Mouse (Mus musculus): ENCODE data around the gene Tex9. TPM values are rescaled to one million over a fixed set of nuclear protein-coding genes. Genes with fewer than 3 reads are reported as not detected.

Gene Tex9
- 1 to 10 TPM; 5.8 to 7.5 TPM for total RNA-seq (2021)

DNA sequence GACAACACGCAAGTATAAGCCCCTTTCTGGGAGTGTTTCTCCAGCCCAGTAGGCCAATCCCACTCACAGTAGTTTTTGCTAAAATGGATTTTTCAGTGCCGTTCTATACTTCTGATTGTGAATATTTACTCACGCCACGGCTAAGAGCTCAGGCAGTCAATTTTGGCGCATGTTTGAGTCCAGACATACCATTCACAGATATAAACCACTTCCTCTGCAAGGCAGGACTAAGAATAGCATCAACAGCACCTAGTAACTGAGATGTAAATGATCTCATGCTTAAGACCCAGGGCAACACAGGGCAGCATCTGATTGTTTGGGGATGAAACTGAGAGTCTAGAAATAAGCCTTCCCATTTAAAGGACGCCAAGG, at the start of gene Tex9:
Gene Tex9 (minus strand): TSS at position 19 of the 372 bp plus-strand sequence.
- no peak for DNase-seq (ENCODE audit: extremely low spot score in 1 of 2, low spot score in 1 of 2)

DNA sequence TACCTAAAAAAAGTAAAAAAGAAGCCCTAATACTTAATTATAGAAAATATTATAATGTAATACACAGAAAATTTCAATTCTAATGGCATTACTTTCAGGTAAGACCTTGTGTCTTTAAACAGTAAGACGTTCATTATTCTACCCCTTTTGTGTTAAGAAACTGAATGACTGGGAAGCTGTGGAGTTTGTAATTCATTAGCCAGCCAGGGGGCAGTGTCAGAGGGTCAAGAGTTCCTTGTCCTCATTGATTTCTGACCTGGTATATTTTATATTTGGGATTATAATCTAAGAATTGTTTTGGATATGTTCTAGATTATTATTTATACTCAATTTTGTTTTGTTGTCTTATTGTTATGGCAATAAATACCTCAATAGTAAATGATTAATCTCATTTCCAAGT, 45.1 kb upstream of the Tex9 start:
- DNase-seq (ENCODE audit: extremely low spot score in 1 of 2, low spot score in 1 of 2) = no peak

DNA sequence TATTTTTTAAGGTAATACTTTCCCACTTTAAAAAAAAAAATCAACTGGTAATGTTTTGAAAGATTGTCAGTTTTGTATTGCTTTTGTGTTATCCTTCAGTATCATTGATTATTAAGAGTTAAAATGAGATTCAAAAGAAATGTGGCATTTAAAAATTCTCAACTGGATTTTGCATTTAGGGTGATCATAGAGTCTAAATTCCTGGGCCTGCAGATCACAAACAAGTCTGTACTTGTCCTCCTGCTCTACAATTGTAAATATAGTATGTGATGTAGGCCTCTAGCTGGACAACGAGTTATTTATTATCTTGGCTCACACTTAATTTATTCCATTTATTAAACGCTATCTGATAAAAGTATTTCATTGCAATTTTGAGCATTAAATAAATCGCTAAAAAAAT, 43.4 kb upstream of the Tex9 start:
- no peak for DNase-seq (ENCODE audit: extremely low spot score in 1 of 2, low spot score in 1 of 2)

DNA sequence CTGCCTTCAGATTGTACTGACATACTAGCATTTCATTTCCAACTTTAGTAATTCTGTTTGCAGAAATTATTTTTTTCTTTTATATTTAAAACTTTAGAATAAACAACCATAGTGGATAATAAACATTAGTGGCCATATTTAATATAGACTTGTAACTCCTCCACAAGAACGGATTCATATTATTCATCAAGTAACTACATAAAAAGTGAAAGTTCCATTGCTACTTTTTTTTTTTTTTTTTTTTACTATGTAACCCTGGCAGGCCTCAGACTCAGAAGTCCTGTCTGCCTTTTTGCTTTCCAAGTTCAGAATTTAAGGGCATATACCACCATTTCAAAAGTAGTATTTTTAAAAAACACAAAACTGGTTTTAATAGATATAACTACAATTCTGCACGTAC, 43.0 kb upstream of the Tex9 start:
- DNase-seq (ENCODE audit: extremely low spot score in 1 of 2, low spot score in 1 of 2) = no peak

DNA sequence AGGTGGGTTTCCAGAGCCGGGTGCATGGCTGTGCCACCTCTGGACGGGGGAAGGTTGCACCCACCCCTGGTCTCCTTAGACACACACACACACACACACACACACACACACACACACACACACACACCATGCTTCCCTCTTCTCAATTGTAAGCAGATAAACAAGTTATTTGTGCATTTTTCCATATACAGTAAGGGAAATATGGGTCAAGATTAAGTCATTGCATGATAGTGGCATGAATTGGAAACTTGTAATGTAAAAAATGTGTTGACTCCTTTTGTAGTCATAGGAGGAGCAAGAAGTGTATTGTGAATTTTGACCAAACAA, 41.0 kb upstream of the Tex9 start:
- no peak for DNase-seq (ENCODE audit: extremely low spot score in 1 of 2, low spot score in 1 of 2)

DNA sequence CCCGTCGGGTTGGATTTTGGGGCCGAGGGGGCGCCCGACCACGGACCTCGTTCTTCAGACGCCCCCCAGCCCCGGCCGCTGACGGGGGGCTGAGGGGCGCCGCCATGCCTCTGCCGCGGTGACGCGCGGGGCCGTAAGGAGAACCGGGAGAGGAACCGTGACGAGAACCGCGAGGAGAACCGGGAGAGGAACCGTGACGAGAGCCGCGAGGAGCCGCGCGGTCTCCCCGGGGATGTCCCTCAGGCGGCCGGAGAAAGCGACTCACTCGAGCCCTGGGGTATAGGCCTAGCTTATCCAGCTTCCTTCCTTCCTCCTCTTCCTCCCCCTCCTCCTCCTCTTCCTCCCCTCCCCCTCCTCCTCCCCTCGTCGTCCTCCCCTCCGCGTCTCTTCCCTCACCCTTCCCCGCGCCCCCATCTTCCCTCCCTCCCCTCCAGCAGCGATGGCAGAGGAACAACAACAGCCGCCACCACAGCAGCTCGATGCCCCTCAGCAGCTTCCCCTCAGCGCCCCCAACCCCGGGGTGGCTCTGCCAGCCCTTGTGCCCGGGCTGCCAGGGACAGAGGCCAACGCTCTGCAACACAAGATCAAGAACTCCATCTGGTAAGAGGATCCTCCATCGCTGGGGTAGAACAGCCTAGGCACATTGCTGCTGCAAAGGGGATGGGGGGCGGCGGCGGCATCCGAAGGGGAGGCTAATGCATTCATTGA, 40.5 kb upstream of the Tex9 start:
- DNase-seq (ENCODE audit: extremely low spot score in 1 of 2, low spot score in 1 of 2) = peak; percentile 45 to 54

DNA sequence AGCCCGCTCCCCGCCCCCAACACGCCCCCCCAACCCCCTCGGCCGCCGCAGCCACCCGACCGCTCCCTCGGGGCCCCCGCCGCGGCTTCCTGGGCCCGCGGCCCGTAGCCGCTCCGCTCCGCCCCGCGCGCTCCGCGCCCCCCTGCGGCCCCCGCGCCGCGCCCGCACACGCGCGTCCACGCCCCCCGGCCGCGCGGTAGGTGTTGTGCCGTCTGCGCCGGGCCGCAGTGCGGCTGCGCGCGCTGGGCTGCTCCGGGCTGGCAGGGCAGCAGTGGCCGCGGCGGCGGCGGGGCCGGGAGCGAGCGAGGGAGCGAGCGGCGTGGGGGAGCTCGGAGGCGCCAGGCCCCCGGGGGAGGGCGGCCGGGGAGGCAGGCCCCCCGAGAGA, 40.0 kb upstream of the Tex9 start, which contains the start of gene Rfx7:
Gene Rfx7 (plus strand): TSS at position 245 of the 385 bp plus-strand sequence.
- peak; percentile 65 to 74 for DNase-seq (ENCODE audit: extremely low spot score in 1 of 2, low spot score in 1 of 2)

DNA sequence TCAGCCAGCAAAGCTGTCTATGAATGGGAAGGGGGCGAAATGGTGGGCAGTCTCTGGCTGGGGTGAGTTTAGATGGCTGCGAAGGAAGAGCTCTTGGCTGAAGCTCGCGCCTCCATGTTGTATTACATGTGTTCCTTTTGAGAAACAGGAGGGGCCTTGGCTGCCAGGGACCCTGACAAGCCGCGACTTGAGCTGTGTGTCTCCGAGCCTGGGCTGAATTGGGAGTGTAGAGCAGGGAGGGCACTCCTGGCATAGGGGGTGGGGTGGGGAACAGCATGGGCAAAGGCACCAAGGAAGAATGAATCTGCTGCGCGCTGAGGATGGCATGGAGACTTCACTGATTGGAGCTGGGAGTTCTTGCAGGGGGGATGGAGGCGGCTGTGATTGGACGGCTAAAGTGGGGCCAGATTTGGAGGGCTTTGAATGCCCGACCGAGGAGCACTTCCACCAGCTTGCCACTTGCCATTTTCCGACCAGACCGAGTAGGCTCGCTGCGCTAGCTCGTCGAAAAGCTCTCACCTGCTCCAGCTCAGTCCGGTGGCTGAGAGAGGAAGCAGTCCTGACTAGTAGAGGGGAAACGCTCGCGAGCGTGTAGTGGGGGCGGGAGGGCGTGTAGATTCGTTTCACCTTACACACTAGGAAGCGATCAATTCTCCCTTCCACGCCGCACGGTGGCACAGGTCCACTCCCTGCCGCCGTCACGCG, 39.4 kb upstream of the Tex9 start:
- peak; percentile 53 to 70 for DNase-seq (ENCODE audit: extremely low spot score in 1 of 2, low spot score in 1 of 2)

DNA sequence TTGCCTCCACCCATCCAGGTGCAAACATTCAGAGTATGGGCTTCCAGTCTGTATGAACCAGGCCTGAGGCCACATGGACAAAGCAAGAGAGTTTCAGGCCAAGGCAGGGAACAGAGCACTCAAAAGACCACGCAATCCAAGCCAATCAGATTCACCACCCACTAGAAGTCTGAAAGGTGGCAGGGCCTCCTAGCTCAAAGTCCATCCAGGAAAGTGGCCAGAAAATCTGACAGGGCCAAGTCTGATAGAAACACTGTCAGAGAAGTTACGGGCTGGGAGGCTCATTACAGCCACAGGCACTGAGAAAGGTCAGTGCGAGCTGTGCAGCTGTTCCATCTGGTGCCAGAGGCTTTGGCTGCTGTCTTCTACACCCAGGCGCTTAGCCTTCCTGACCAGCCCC, 38.8 kb upstream of the Tex9 start:
- DNase-seq (ENCODE audit: extremely low spot score in 1 of 2, low spot score in 1 of 2) = no peak

DNA sequence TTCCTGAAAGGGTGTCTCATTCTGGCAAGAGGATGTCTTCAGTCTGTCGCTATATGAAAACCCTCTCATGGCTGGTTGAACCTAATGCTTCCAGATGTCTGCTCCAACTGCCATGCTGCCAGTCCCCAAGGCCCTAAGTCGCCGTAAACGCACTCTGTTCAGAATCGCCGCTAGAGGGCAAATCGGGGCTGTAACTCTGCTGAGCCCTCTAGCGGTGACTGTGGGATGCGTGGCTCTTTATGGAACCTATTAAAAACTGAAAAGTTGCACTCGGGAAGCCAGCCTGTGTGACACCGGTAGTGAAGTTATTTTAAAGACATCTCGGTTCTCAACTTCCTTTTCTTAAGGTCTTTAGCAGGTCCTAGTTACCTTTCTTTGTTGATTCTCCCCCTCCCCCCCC, 38.2 kb upstream of the Tex9 start:
- DNase-seq (ENCODE audit: extremely low spot score in 1 of 2, low spot score in 1 of 2) = peak; percentile 66 to 85

DNA sequence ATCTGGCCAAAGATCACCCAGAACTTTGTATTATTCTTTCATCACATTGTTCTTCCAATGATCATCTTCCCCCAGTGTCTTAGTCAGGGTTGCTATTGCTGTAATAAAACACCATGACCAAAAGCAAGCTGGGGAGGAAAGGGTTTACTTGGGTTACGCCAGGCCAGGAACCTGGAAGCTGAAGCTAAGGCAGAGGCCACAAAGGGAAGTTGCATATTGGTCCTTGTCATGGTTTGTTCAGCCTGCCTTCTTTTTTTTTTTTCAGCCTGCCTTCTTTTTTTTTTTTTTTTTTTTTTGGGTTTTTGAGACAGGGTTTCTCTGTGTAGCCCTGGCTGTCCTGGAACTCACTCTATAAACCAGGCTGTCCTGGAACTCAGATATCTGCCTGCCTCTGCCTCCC, 34.1 kb upstream of the Tex9 start:
- DNase-seq (ENCODE audit: extremely low spot score in 1 of 2, low spot score in 1 of 2) = no peak

DNA sequence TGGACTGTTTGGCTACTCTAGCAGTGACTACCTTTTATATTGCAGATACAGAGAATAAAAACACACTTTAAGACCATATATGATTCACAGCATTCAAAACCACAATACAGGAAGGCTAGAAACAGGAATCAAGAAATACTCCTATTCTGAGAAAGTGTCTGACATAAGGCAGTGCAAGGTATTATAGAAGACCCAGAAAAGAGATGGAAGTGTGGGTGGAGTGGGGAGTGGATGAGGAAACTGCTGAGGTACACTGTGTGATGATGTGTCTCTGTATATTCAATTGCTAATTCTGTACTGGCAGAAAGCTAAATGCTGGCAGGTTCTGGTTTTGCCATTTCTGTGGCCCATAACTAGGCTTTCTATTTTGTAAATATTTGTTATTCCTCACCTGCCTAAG, 28.8 kb upstream of the Tex9 start:
- DNase-seq (ENCODE audit: extremely low spot score in 1 of 2, low spot score in 1 of 2) = no peak

DNA sequence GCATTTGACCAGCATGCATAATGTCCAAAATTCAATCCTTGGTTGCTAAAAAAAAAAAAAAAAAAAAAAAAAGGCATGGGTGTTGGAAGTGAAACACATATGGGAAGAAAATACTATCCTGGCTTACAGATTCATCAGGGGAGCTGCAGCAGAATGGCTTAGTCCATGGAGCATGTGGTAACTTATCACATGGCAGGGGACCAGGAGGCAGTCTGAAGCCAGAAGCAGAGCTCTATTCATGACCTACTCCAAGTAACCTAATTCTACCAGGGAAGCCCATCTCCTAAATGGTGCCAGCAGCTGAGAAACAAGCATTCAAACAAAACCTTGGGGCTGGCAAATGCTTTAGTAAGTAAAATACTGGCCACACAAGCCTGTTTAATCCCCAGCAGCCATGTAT, 27.2 kb upstream of the Tex9 start:
- DNase-seq (ENCODE audit: extremely low spot score in 1 of 2, low spot score in 1 of 2) = no peak

DNA sequence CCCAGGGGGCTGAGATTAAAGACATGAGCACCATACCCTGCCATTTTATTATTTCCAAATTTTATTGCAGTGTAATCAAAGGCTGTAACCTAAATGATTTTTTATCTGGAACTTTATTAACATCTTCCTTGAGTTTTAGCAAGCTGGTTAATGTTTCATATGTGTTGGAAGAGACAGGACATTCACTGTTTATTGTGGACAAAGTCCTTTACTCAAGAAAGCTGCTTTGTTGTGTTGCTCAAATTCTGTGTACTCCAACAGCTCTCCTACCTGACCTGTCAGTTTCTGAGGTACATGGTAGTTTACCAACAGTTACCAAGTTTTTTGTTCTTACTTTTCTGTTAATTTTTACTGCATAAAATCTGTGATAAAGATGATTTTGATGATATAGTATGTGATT, 23.4 kb upstream of the Tex9 start:
- no peak for DNase-seq (ENCODE audit: extremely low spot score in 1 of 2, low spot score in 1 of 2)

DNA sequence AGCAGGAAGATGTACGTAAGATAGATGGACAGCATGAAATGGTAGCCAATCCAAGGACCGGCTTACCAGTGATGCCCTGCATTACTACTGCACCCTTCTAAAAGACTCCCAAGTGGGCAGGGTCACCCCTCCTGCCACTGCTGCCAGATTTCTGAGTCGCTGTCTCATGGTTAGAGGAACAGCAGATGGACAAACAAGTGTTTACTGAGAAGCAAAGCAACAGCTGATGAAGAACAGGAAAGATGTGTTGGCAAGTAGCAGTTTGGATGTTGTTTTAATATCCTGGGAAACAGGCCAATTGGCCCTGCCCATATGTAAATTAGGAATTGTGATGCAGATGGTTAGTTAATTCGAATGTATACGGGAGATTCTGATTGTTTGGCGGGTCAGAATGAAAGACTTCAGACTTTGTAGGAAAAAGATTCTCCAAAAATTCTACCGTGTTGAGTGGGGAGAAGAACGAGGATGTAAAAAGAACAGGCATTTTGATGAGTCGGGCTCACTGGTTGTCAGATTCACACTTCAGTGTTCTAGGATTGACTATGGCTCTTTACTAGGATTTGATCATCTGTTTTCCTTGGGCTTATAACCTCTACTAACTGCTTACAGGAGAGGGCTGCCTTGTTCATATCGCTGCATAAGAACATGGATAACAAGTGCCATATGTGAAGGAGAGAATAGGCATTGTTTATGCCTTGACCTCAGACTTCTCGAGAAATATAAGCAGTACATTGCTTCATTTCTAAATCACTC, 20.4 kb upstream of the Tex9 start:
- no peak for DNase-seq (ENCODE audit: extremely low spot score in 1 of 2, low spot score in 1 of 2)

DNA sequence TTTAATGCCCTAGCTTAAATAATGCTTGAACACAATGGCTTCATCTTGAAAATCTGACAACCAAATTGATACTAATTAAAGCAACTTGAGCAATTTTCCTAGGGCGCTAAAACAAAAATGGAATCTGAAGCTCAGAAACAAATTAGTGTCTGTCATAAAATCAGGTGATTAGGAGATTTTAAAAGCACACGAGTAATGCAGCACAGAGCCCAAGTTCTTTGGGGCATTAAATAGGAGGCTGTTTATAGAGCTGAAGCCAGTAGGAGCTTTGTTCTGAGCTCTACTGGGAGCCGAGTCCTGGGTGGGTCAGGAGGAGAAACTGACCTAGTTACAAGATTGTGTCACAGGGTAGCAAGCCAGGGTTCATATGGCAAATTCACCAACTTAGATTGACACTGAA, 5.2 kb upstream of the Tex9 start:
- no peak for DNase-seq (ENCODE audit: extremely low spot score in 1 of 2, low spot score in 1 of 2)

DNA sequence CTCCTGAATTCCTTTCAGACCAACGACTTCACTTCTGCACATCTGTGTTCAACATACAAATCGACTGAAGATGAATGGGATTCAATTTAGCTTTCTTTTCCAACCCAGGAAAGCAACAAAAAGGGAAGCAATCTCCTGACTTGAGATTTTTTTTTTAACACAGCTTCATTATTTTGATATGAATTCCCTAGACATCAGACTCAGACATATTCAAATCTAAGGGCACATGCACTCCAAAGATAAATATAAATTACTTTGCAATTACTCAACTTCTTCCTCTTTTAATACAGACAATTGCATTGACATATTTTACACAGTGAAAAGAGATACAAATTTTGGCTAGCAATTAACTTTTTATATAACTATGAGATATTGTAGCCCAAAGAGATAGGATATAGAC, 4.7 kb upstream of the Tex9 start:
- DNase-seq (ENCODE audit: extremely low spot score in 1 of 2, low spot score in 1 of 2) = no peak

DNA sequence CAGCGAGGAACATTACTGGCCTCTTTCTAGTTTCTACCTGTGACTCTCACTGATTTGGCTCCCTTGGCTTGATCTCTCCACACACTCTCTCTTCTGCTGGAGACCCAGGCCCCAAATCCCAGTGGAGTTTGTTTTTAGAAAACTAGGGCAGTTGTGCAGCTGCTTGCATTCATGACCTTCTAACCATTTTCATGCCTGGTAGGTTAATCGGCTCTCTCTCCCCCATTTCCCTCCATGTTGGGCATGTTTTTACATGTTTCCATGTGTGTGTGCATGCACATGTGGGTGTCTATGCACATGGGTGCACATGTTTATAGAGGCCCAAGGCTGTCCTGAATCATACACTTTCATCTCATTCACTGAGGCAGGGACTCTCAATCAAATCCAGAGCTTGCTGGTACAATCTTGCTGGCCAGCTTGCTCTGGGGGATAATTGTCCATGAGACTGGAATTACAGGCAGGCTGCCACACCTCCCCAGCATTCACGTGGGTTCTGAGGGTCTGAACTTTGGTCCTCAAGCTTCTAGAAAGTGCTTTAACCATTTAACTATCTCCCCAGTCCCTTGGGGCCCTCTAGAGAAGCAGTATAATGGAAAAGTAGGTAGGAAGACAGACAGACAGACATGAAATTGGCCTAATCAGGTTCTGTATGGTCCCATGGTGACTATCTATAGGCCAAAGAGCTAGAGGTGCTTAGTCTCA, 2.1 kb upstream of the Tex9 start:
- DNase-seq (ENCODE audit: extremely low spot score in 1 of 2, low spot score in 1 of 2) = no peak

DNA sequence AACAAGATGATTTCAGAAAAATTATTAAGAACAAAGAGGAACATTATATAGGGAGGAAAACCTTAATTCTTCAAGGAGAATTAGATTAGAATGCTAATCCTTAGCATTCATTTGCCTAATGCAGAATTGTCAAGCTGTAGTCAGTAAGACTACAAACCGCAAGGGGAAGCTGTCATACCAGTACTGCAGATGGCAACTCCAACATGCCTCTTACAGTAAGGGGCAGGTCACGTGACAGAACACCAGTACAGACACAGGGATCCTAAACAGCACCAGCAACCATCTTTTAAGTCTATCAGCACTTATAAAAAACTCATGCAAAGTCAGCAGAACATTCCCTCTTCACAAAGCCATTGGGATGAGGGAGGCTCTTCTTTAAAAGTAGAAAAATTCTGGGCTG, 1.5 kb upstream of the Tex9 start:
- DNase-seq (ENCODE audit: extremely low spot score in 1 of 2, low spot score in 1 of 2) = no peak

DNA sequence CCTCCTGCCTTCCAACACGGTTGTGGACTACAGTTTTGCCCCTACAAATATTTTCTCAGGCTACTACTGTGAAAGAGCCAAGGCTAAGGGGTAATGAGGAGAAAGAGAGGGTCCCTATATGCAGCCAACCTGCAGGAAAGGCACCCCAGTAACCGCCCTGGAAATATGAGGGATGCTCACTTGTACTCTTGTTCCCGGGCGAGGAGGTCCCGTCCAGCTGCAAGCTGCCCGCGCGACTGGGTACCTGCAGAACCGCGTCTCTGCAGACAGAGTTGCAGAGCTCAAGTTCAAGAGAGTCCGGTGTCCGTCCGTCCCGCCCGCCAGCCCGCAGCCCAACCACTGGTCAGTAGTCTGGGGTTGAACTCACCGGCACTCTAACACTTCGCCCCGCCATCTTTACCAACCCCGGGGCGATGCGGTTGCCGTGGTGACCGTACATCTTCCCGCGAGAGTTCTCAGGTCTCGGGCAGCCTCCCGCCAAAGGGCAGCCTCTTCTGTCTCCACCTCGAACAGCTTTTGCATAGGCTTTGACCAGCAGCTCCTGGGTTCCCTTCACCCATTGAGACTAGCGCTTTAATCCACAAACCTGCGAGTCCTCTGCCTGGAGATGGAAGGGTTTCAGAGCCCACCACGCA, 336 bp downstream of the Tex9 start:
- DNase-seq (ENCODE audit: extremely low spot score in 1 of 2, low spot score in 1 of 2) = peak; percentile 71 to 74

DNA sequence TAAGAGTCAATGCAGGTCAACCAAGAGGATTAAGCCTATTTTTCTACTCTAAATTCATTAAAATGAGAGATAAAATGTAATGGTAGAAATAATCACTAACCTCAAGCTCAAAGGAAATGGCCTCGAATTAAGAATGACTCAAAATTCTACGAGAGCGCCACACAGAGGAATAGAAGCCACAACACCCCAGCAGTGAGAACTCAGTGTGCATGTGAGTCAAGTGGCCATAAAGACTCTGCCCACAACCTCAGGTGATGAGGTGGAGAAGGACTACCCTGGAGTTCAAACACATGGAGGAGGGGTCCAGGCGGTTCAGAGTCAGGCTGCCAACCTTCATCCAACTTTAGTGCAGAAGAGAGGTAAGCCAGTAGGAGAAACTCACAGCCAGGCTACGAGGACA, 2.9 kb downstream of the Tex9 start:
- no peak for DNase-seq (ENCODE audit: extremely low spot score in 1 of 2, low spot score in 1 of 2)

Measured in layer of hippocampus, postnatal 25 days (tissue).